Mouse (Mus musculus) forebrain, embryonic 12.5 days (tissue): ENCODE measurements around the gene Scaf1. TPM values are rescaled to one million over a fixed set of nuclear protein-coding genes. Genes with fewer than 3 reads are reported as not detected.
A peak's percentile ranks its signal among the peaks of the same experiment; 100 is the strongest.

ENCODE experiments used
- ATAC-seq: fragments of 200-750 bp; cut with Nextera tagmentation; 2 replicates; pipeline ENCODE4 v1.8.0; 2017; ENCODE audit warnings: moderate TSS enrichment; ENCODE audit not compliant: low FRiP score
- H3K27ac ChIP-seq: fragments of 300-500 bp; sonication (generic); 2 replicates; pipeline ENCODE4 v1.5.1; 2016; ENCODE audit warnings: mild to moderate bottlenecking
- H3K27me3 ChIP-seq: fragments of 300-500 bp; sonication (generic); 2 replicates; pipeline ENCODE4 v1.6.1; 2016; ENCODE audit warnings: mild to moderate bottlenecking
- H3K36me3 ChIP-seq: fragments of 300-500 bp; sonication (generic); replicated peaks from 2 replicates; pipeline ENCODE4 v1.6.1; 2016; ENCODE audit warnings: mild to moderate bottlenecking
- H3K4me1 ChIP-seq: fragments of 300-500 bp; sonication (generic); 2 replicates; pipeline ENCODE4 v1.6.1; 2016
- H3K4me2 ChIP-seq: fragments of 300-500 bp; sonication (generic); 2 replicates; pipeline ENCODE4 v1.6.1; 2016; ENCODE audit warnings: mild to moderate bottlenecking, moderate library complexity
- H3K4me3 ChIP-seq: fragments of 300-500 bp; sonication (generic); replicated peaks from 2 replicates; pipeline ENCODE4 v1.5.1; 2016; ENCODE audit warnings: mild to moderate bottlenecking
- H3K9ac ChIP-seq: fragments of 300-500 bp; sonication (generic); 2 replicates; pipeline ENCODE4 v1.6.1; 2016; ENCODE audit warnings: mild to moderate bottlenecking
- H3K9me3 ChIP-seq: fragments of 300-500 bp; sonication (generic); 2 replicates; pipeline ENCODE4 v1.6.1; 2016
- WGBS: fragments of 180-500 bp; shearing (Covaris S2); methylation state at CpG from one replicate; pipeline ENCODE4 v1.1.7; 2016; 5-methylcytosine and 5-hydroxymethylcytosine counted together
- polyA plus RNA-seq: library from polyadenylated mRNA; unstranded; fragments of >200 nt; fragmentation: Nextera tagmentation; extraction: Ambion mirVana; gene quantifications from 2 replicates; pipeline ENCODE4 v1.2.1, GENCODE M21; 2016

The Scaf1 gene
- polyA plus RNA-seq, 1 experiment from 2014 or later, result 47.4 TPM

GRCm38 (mm10) chr7:45037720-45038361 is 21.7 kb upstream of the Scaf1 start:
- Histone ChIP-seq H3K27ac (no peak overlapping the region), H3K27me3 (no peaks in the 10 kb centered on the region), H3K9me3 (no peaks in the 10 kb centered on the region), H3K4me3 (no peak overlapping the region), H3K4me1 (no peaks in the 10 kb centered on the region), H3K4me2 (no peak overlapping the region), H3K9ac (no peak overlapping the region), H3K36me3 (peaks cover 99% of the 10 kb centered on the region)
- WGBS, result 71% methylated on average over 7 of the region's 7 CpGs
- peak; percentile 36; the same call in 1 of the 2 replicates for ATAC-seq

- 89% methylated on average over 11 of the region's 11 CpGs for WGBS
- Histone ChIP-seq H3K9ac (no peak overlapping the region), H3K4me2 (no peak overlapping the region), H3K27me3 (no peaks in the 10 kb centered on the region), H3K36me3 (peaks cover 99% of the 10 kb centered on the region), H3K4me3 (no peak overlapping the region), H3K27ac (no peak overlapping the region), H3K4me1 (no peaks in the 10 kb centered on the region), H3K9me3 (no peaks in the 10 kb centered on the region)
- no peak; the same call in 1 of the 2 replicates for ATAC-seq
Observed at GRCm38 (mm10) chr7:45036702-45037101, 20.5 kb upstream of the Scaf1 start.

- H3K4me2 ChIP-seq, result no peak overlapping the region
- H3K4me1 ChIP-seq, result no peaks in the 10 kb centered on the region
- H3K27ac ChIP-seq, result no peak overlapping the region
- WGBS, result 97% methylated on average over 3 of the region's 3 CpGs
- H3K9ac ChIP-seq, result no peak overlapping the region
- H3K27me3 ChIP-seq, result no peaks in the 10 kb centered on the region
- H3K9me3 ChIP-seq, result no peaks in the 10 kb centered on the region
- H3K4me3 ChIP-seq, result no peak overlapping the region
- no peak for ATAC-seq
- peaks cover 99% of the 10 kb centered on the region for H3K36me3 ChIP-seq
Observed at GRCm38 (mm10) chr7:45035631-45036030, 19.5 kb upstream of the Scaf1 start.

- H3K27ac ChIP-seq, result no peak overlapping the region
- WGBS, result 96% methylated on average over 19 of the region's 19 CpGs
- no peak overlapping the region for H3K4me2 ChIP-seq
- ATAC-seq, result no peak
- no peaks in the 10 kb centered on the region for H3K9me3 ChIP-seq
- no peaks in the 10 kb centered on the region for H3K4me1 ChIP-seq
- H3K27me3 ChIP-seq, result no peaks in the 10 kb centered on the region
- no peak overlapping the region for H3K9ac ChIP-seq
- H3K36me3 ChIP-seq, result peaks cover 99% of the 10 kb centered on the region
- no peak overlapping the region for H3K4me3 ChIP-seq
Observed at GRCm38 (mm10) chr7:45033722-45034359, 17.7 kb upstream of the Scaf1 start.

GRCm38 (mm10) chr7:45030857-45031256 is 14.7 kb upstream of the Scaf1 start:
- Histone ChIP-seq H3K4me3 (no peak overlapping the region), H3K9me3 (no peaks in the 10 kb centered on the region)
- WGBS, result 92% methylated on average over 8 of the region's 8 CpGs

GRCm38 (mm10) chr7:45029995-45030394 is 13.8 kb upstream of the Scaf1 start:
- Histone ChIP-seq H3K27ac (no peak overlapping the region), H3K4me1 (no peaks in the 10 kb centered on the region; the same call in 1 of the 2 replicates), H3K9me3 (no peaks in the 10 kb centered on the region), H3K27me3 (no peaks in the 10 kb centered on the region), H3K36me3 (peaks cover 81% of the 10 kb centered on the region), H3K9ac (no peak overlapping the region), H3K4me2 (no peak overlapping the region), H3K4me3 (no peak overlapping the region)
- 91% methylated on average over 6 of the region's 6 CpGs for WGBS
- no peak for ATAC-seq

More at GRCm38 (mm10) chr7:45030857-45031256, 14.7 kb upstream of the Scaf1 start:
- H3K27ac ChIP-seq, result no peak overlapping the region
- no peak for ATAC-seq
- no peaks in the 10 kb centered on the region; the same call in 1 of the 2 replicates for H3K4me1 ChIP-seq
- H3K27me3 ChIP-seq, result no peaks in the 10 kb centered on the region
- H3K36me3 ChIP-seq, result peaks cover 89% of the 10 kb centered on the region
- H3K9ac ChIP-seq, result no peak overlapping the region
- H3K4me2 ChIP-seq, result no peak overlapping the region

- H3K27ac ChIP-seq, result no peak overlapping the region
- no peaks in the 10 kb centered on the region; the same call in 1 of the 2 replicates for H3K4me1 ChIP-seq
- peaks cover 64% of the 10 kb centered on the region for H3K36me3 ChIP-seq
- no peak overlapping the region for H3K4me3 ChIP-seq
- no peak overlapping the region for H3K9ac ChIP-seq
- no peak overlapping the region for H3K4me2 ChIP-seq
- WGBS, result 95% methylated on average over 11 of the region's 11 CpGs
- H3K27me3 ChIP-seq, result no peaks in the 10 kb centered on the region
- ATAC-seq, result no peak
- H3K9me3 ChIP-seq, result no peaks in the 10 kb centered on the region
Observed at GRCm38 (mm10) chr7:45028351-45028750, 12.2 kb upstream of the Scaf1 start.

- Histone ChIP-seq H3K9me3 (no peaks in the 10 kb centered on the region), H3K27ac (no peak overlapping the region), H3K4me2 (no peak overlapping the region), H3K27me3 (no peaks in the 10 kb centered on the region), H3K9ac (no peak overlapping the region), H3K4me3 (no peak overlapping the region), H3K4me1 (no peaks in the 10 kb centered on the region; the same call in 1 of the 2 replicates), H3K36me3 (peaks cover 58% of the 10 kb centered on the region)
- no peak for ATAC-seq
- 92% methylated on average over 9 of the region's 9 CpGs for WGBS
Observed at GRCm38 (mm10) chr7:45027761-45028160, 11.6 kb upstream of the Scaf1 start.

- Histone ChIP-seq H3K9me3 (no peaks in the 10 kb centered on the region), H3K9ac (no peak overlapping the region), H3K36me3 (peaks cover 43% of the 10 kb centered on the region), H3K4me2 (no peak overlapping the region), H3K4me1 (no peaks in the 10 kb centered on the region; the same call in 1 of the 2 replicates), H3K27ac (no peak overlapping the region), H3K4me3 (no peak overlapping the region), H3K27me3 (no peaks in the 10 kb centered on the region)
- ATAC-seq, result no peak; the same call in 1 of the 2 replicates
- WGBS, result 63% methylated on average over 2 of the region's 2 CpGs
Observed at GRCm38 (mm10) chr7:45026256-45026655, 10.1 kb upstream of the Scaf1 start.

GRCm38 (mm10) chr7:45025601-45026220 is 9.5 kb upstream of the Scaf1 start:
- no peak for ATAC-seq

GRCm38 (mm10) chr7:45024281-45025248 is 8.4 kb upstream of the Scaf1 start:
- Histone ChIP-seq H3K9ac (no peak overlapping the region), H3K4me2 (no peak overlapping the region), H3K36me3 (peaks cover 27% of the 10 kb centered on the region), H3K27me3 (peaks cover 11% of the 10 kb centered on the region), H3K4me3 (no peak overlapping the region), H3K4me1 (no peaks in the 10 kb centered on the region; the same call in 1 of the 2 replicates), H3K9me3 (no peaks in the 10 kb centered on the region), H3K27ac (0 out of 2 replicates have a peak overlapping the region, but pooled peaks have one; percentile 42)
- ATAC-seq, result no peak
- 89% methylated on average over 15 of the region's 15 CpGs for WGBS

More at GRCm38 (mm10) chr7:45025601-45026220, 9.5 kb upstream of the Scaf1 start:
- Histone ChIP-seq H3K4me2 (no peak overlapping the region), H3K4me3 (no peak overlapping the region), H3K36me3 (peaks cover 38% of the 10 kb centered on the region), H3K9me3 (no peaks in the 10 kb centered on the region), H3K9ac (no peak overlapping the region), H3K27ac (0 out of 2 replicates have a peak overlapping the region, but pooled peaks have one; percentile 42), H3K27me3 (no peaks in the 10 kb centered on the region), H3K4me1 (no peaks in the 10 kb centered on the region; the same call in 1 of the 2 replicates)
- WGBS, result 81% methylated on average over 8 of the region's 8 CpGs
